Mouse (Mus musculus) hindbrain, embryonic 12.5 days (tissue): ENCODE results near the gene Abcg4. TPM values are rescaled to one million over a fixed set of nuclear protein-coding genes. Genes with fewer than 3 reads are reported as not detected.
"Not testable (repeated sequence)": the region's sequence is repeated elsewhere in the genome, so short reads cannot be mapped to it uniquely, and the experiment has no call there.

ENCODE experiments used
- ATAC-seq: fragments of 200-750 bp; cut with Nextera tagmentation; 2 replicates; pipeline ENCODE4 v1.8.0; 2017; ENCODE audit warnings: moderate TSS enrichment; ENCODE audit not compliant: low FRiP score
- H3K27ac ChIP-seq: fragments of 300-500 bp; sonication (generic); 2 replicates; pipeline ENCODE4 v1.5.1; 2016; ENCODE audit warnings: mild to moderate bottlenecking
- H3K27me3 ChIP-seq: fragments of 300-500 bp; sonication (generic); 2 replicates; pipeline ENCODE4 v1.6.1; 2016; ENCODE audit warnings: mild to moderate bottlenecking
- H3K36me3 ChIP-seq: fragments of 300-500 bp; sonication (generic); 2 replicates; pipeline ENCODE4 v1.6.1; 2016; ENCODE audit warnings: mild to moderate bottlenecking
- H3K4me1 ChIP-seq: fragments of 300-500 bp; sonication (generic); 2 replicates; pipeline ENCODE4 v1.6.1; 2016
- H3K4me2 ChIP-seq: fragments of 300-500 bp; sonication (generic); replicated peaks from 2 replicates; pipeline ENCODE4 v1.6.1; 2016; ENCODE audit warnings: mild to moderate bottlenecking
- H3K4me3 ChIP-seq: fragments of 300-500 bp; sonication (generic); 2 replicates; pipeline ENCODE4 v1.5.1; 2016; ENCODE audit warnings: mild to moderate bottlenecking
- H3K9ac ChIP-seq: fragments of 300-500 bp; sonication (generic); 2 replicates; pipeline ENCODE4 v1.6.1; 2016; ENCODE audit warnings: mild to moderate bottlenecking, moderate library complexity
- H3K9me3 ChIP-seq: fragments of 300-500 bp; sonication (generic); replicated peaks from 2 replicates; pipeline ENCODE4 v1.6.1; 2016; ENCODE audit warnings: mild to moderate bottlenecking
- WGBS: fragments of 180-500 bp; shearing (Covaris S2); methylation state at CpG from one replicate; pipeline ENCODE4 v1.1.7; 2016; 5-methylcytosine and 5-hydroxymethylcytosine counted together
- polyA plus RNA-seq: library from polyadenylated mRNA; unstranded; fragments of >200 nt; fragmentation: Nextera tagmentation; extraction: Ambion mirVana; gene quantifications from 2 replicates; pipeline ENCODE4 v1.2.1, GENCODE M21; 2016

Gene Abcg4
- polyA plus RNA-seq, 1 experiment from 2014 or later, result 12.9 TPM

GRCm38 (mm10) chr9:44300001-44300400 lies 11.6 kb upstream of the Abcg4 start:
- not testable (repeated sequence) for H3K4me3 ChIP-seq, H3K9me3 ChIP-seq, H3K27ac ChIP-seq, H3K4me1 ChIP-seq, H3K27me3 ChIP-seq, H3K9ac ChIP-seq, ATAC-seq, H3K4me2 ChIP-seq
- WGBS, result 99% methylated on average over 3 of the region's 3 CpGs
- peaks cover 71% of the 10 kb centered on the region for H3K36me3 ChIP-seq

- Histone ChIP-seq H3K9me3 (no peaks in the 10 kb centered on the region), H3K4me2 (no peak overlapping the region), H3K27ac (no peak overlapping the region), H3K9ac (no peak overlapping the region), H3K4me3 (no peak overlapping the region), H3K27me3 (no peaks in the 10 kb centered on the region), H3K4me1 (peaks cover 12% of the 10 kb centered on the region), H3K36me3 (peaks cover 68% of the 10 kb centered on the region)
- ATAC-seq, result no peak
- WGBS, result 69% methylated on average over 3 of the region's 3 CpGs
Measured at GRCm38 (mm10) chr9:44292490-44292889, 4.1 kb upstream of the Abcg4 start.

- peaks cover 35% of the 10 kb centered on the region for H3K36me3 ChIP-seq
- peak overlapping the region; percentile 71 for H3K4me3 ChIP-seq
- peaks cover 16% of the 10 kb centered on the region for H3K27me3 ChIP-seq
- peak; percentile 8; the same call in 1 of the 2 replicates for ATAC-seq
- no peak overlapping the region for H3K9ac ChIP-seq
- 6% methylated on average over 11 of the region's 11 CpGs for WGBS
- H3K4me1 ChIP-seq, result peaks cover 27% of the 10 kb centered on the region
- H3K27ac ChIP-seq, result peak overlapping the region; percentile 74; the same call in 1 of the 2 replicates
- peak overlapping the region; percentile 90 for H3K4me2 ChIP-seq
- H3K9me3 ChIP-seq, result no peaks in the 10 kb centered on the region
Measured at GRCm38 (mm10) chr9:44288959-44289291, 510 bp upstream of the Abcg4 start.

- whole genome bisulfite sequencing, result under 1% methylated on average over 46 of the region's 47 CpGs
- peak overlapping the region; percentile 85 for H3K9ac ChIP-seq
- H3K4me3 ChIP-seq, result peak overlapping the region; percentile 71
- peak; percentile 65 for ATAC-seq
- H3K27me3 ChIP-seq, result peaks cover 16% of the 10 kb centered on the region
- peak overlapping the region; percentile 90 for H3K4me2 ChIP-seq
- peak overlapping the region; percentile 74 for H3K27ac ChIP-seq
- H3K36me3 ChIP-seq, result peaks cover 21% of the 10 kb centered on the region
- no peaks in the 10 kb centered on the region for H3K9me3 ChIP-seq
- H3K4me1 ChIP-seq, result peaks cover 27% of the 10 kb centered on the region
Measured at GRCm38 (mm10) chr9:44287401-44288075, 877 bp downstream of the Abcg4 start.

GRCm38 (mm10) chr9:44287003-44287400 lies 1.4 kb downstream of the Abcg4 start:
- Histone ChIP-seq H3K9me3 (no peaks in the 10 kb centered on the region), H3K27ac (0 out of 2 replicates have a peak overlapping the region, but pooled peaks have one; percentile 8), H3K9ac (peak overlapping the region; percentile 85), H3K4me1 (peaks cover 27% of the 10 kb centered on the region), H3K27me3 (peaks cover 16% of the 10 kb centered on the region), H3K36me3 (peaks cover 17% of the 10 kb centered on the region), H3K4me2 (peak overlapping the region; percentile 90), H3K4me3 (peak overlapping the region; percentile 71)
- WGBS, result 6% methylated on average over 11 of the region's 11 CpGs
- peak; percentile 12; the same call in 1 of the 2 replicates for ATAC-seq

- Histone ChIP-seq H3K36me3 (peaks cover 16% of the 10 kb centered on the region), H3K4me2 (peak overlapping the region; percentile 90), H3K9ac (peak overlapping the region; percentile 85), H3K4me3 (peak overlapping the region; percentile 71), H3K4me1 (peaks cover 27% of the 10 kb centered on the region), H3K27me3 (peaks cover 16% of the 10 kb centered on the region), H3K27ac (no peak overlapping the region), H3K9me3 (no peaks in the 10 kb centered on the region)
- WGBS, result 9% methylated on average over 6 of the region's 6 CpGs
- no peak for ATAC-seq
Measured at GRCm38 (mm10) chr9:44286256-44286850, 2.1 kb downstream of the Abcg4 start.

GRCm38 (mm10) chr9:44283183-44283582 lies 5.2 kb downstream of the Abcg4 start:
- H3K27ac ChIP-seq, result no peak overlapping the region
- H3K4me1 ChIP-seq, result peaks cover 16% of the 10 kb centered on the region
- no peak overlapping the region for H3K4me3 ChIP-seq
- H3K9me3 ChIP-seq, result no peaks in the 10 kb centered on the region
- WGBS, result 68% methylated on average over 5 of the region's 5 CpGs
- no peak overlapping the region for H3K4me2 ChIP-seq
- no peak overlapping the region for H3K9ac ChIP-seq
- no peak for ATAC-seq
- peaks cover 35% of the 10 kb centered on the region for H3K36me3 ChIP-seq
- H3K27me3 ChIP-seq, result peaks cover 16% of the 10 kb centered on the region

GRCm38 (mm10) chr9:44269973-44270372 lies 18.4 kb downstream of the Abcg4 start:
- WGBS, result 73% methylated on average over 4 of the region's 4 CpGs
- H3K9ac ChIP-seq, result no peak overlapping the region
- no peaks in the 10 kb centered on the region for H3K27me3 ChIP-seq
- no peak for ATAC-seq
- no peak overlapping the region for H3K4me3 ChIP-seq
- H3K4me2 ChIP-seq, result no peak overlapping the region
- H3K36me3 ChIP-seq, result peaks cover 8% of the 10 kb centered on the region; the same call in 1 of the 2 replicates
- H3K4me1 ChIP-seq, result peaks cover 12% of the 10 kb centered on the region
- H3K27ac ChIP-seq, result no peak overlapping the region
- H3K9me3 ChIP-seq, result no peaks in the 10 kb centered on the region

- H3K4me2 ChIP-seq, result no peak overlapping the region
- ATAC-seq, result no peak
- no peak overlapping the region for H3K9ac ChIP-seq
- no peak overlapping the region for H3K4me3 ChIP-seq
- peaks cover 12% of the 10 kb centered on the region for H3K4me1 ChIP-seq
- H3K27me3 ChIP-seq, result no peaks in the 10 kb centered on the region
- whole genome bisulfite sequencing, result 86% methylated on average over 3 of the region's 3 CpGs
- no peaks in the 10 kb centered on the region for H3K36me3 ChIP-seq
- no peaks in the 10 kb centered on the region for H3K9me3 ChIP-seq
- no peak overlapping the region for H3K27ac ChIP-seq
Measured at GRCm38 (mm10) chr9:44269077-44269476, 19.3 kb downstream of the Abcg4 start.

GRCm38 (mm10) chr9:44268432-44268831 lies 20.0 kb downstream of the Abcg4 start, which contains the start of gene Nlrx1:
TSS of gene Nlrx1 (minus strand) at chr9:44268599.
- Histone ChIP-seq H3K9me3 (no peaks in the 10 kb centered on the region), H3K36me3 (no peaks in the 10 kb centered on the region), H3K27ac (no peak within 1 kb of the TSS), H3K9ac (peak within 1 kb of the TSS; percentile 73), H3K4me2 (peak within 1 kb of the TSS; percentile 68), H3K4me3 (peak within 1 kb of the TSS; percentile 39), H3K27me3 (no peaks in the 10 kb centered on the region), H3K4me1 (peaks cover 12% of the 10 kb centered on the region)
- no peak for ATAC-seq
- 84% methylated on average over 6 of the region's 6 CpGs for WGBS

- H3K4me3 ChIP-seq, result peak overlapping the region; percentile 39
- peak; percentile 83 for ATAC-seq
- H3K4me2 ChIP-seq, result peak overlapping the region; percentile 68
- H3K9ac ChIP-seq, result peak overlapping the region; percentile 73
- no peaks in the 10 kb centered on the region for H3K9me3 ChIP-seq
- H3K27me3 ChIP-seq, result no peaks in the 10 kb centered on the region
- whole genome bisulfite sequencing, result 7% methylated on average over 28 of the region's 28 CpGs
- H3K27ac ChIP-seq, result no peak overlapping the region
- no peaks in the 10 kb centered on the region for H3K36me3 ChIP-seq
- peaks cover 12% of the 10 kb centered on the region for H3K4me1 ChIP-seq
Measured at GRCm38 (mm10) chr9:44268027-44268360, 20.4 kb downstream of the Abcg4 start.

GRCm38 (mm10) chr9:44267319-44268026 lies 20.9 kb downstream of the Abcg4 start:
- Histone ChIP-seq H3K4me1 (peaks cover 12% of the 10 kb centered on the region), H3K9ac (peak overlapping the region; percentile 73), H3K4me3 (peak overlapping the region; percentile 39), H3K27me3 (no peaks in the 10 kb centered on the region), H3K4me2 (peak overlapping the region; percentile 68), H3K36me3 (no peaks in the 10 kb centered on the region), H3K27ac (no peak overlapping the region), H3K9me3 (no peaks in the 10 kb centered on the region)
- 11% methylated on average over 22 of the region's 23 CpGs for WGBS
- ATAC-seq, result no peak
